Mouse (Mus musculus): ENCODE measurements around the gene Rsu1. TPM values are rescaled to one million over a fixed set of nuclear protein-coding genes. Genes with fewer than 3 reads are reported as not detected.

Gene Rsu1
- polyA plus RNA-seq (2014; fragmentation: Nextera tagmentation; extraction: Ambion mirVana) = 63.1 and 64.4 TPM in 2 replicates

- peaks cover 5% of the 10 kb centered on the region for H3K4me1 ChIP-seq (replicated peaks; ENCODE audit: control insufficient read depth, insufficient read depth, low read length)
- 1% methylated on average over 37 of the region's 37 CpGs for WGBS
- peak within 1 kb of the TSS; percentile 69 for H3K9ac ChIP-seq (ENCODE audit: low read length)
- peak; percentile 99 for ATAC-seq (replicated peaks; ENCODE audit: low FRiP score)
- H3K27ac ChIP-seq (ENCODE audit: low read depth, low read length) = no peak within 1 kb of the TSS
- H3K27me3 ChIP-seq (ENCODE audit: control insufficient read depth, insufficient read depth, low read length) = no peaks in the 10 kb centered on the region
- H3K4me2 ChIP-seq (ENCODE audit: low read depth, low read length, severe bottlenecking) = peak within 1 kb of the TSS; percentile 77
- DNase-seq (ENCODE audit: low spot score) = peak; percentile 94
- no peaks in the 10 kb centered on the region for H3K36me3 ChIP-seq (ENCODE audit: control insufficient read depth, insufficient read depth, low read length)
- peak within 1 kb of the TSS; percentile 57 for H3K4me3 ChIP-seq (ENCODE audit: low read depth, low read length)
- no peaks in the 10 kb centered on the region for H3K9me3 ChIP-seq (ENCODE audit: control insufficient read depth, low read length)
Measured at GRCm38 (mm10) chr2:13271165-13271957, at the start of gene Rsu1. Rsu1 (minus strand) TSS chr2:13271415.

GRCm38 (mm10) chr2:13303376-13303775 lies 32.2 kb upstream of the Rsu1 start:
- DNase-seq (ENCODE audit: low spot score) (no peak), ATAC-seq (replicated peaks; ENCODE audit: low FRiP score) (no peak)
- Histone ChIP-seq H3K36me3 (ENCODE audit: control insufficient read depth, insufficient read depth, low read length) (no peaks in the 10 kb centered on the region), H3K9ac (ENCODE audit: low read length) (no peak overlapping the region), H3K9me3 (ENCODE audit: control insufficient read depth, low read length) (no peaks in the 10 kb centered on the region), H3K4me3 (ENCODE audit: low read depth, low read length) (no peak overlapping the region), H3K4me1 (replicated peaks; ENCODE audit: control insufficient read depth, insufficient read depth, low read length) (no peaks in the 10 kb centered on the region), H3K27me3 (ENCODE audit: control insufficient read depth, insufficient read depth, low read length) (no peaks in the 10 kb centered on the region), H3K4me2 (ENCODE audit: low read depth, low read length, severe bottlenecking) (no peak overlapping the region), H3K27ac (ENCODE audit: low read depth, low read length) (no peak overlapping the region)
- WGBS = 75% methylated on average over 3 of the region's 3 CpGs

- H3K36me3 ChIP-seq (ENCODE audit: control insufficient read depth, insufficient read depth, low read length) = no peaks in the 10 kb centered on the region
- H3K27me3 ChIP-seq (ENCODE audit: control insufficient read depth, insufficient read depth, low read length) = no peaks in the 10 kb centered on the region
- H3K27ac ChIP-seq (ENCODE audit: low read depth, low read length) = no peak overlapping the region
- no peaks in the 10 kb centered on the region for H3K4me1 ChIP-seq (replicated peaks; ENCODE audit: control insufficient read depth, insufficient read depth, low read length)
- no peak overlapping the region for H3K4me2 ChIP-seq (ENCODE audit: low read depth, low read length, severe bottlenecking)
- no peaks in the 10 kb centered on the region for H3K9me3 ChIP-seq (ENCODE audit: control insufficient read depth, low read length)
- DNase-seq (ENCODE audit: low spot score) = no peak
- no peak overlapping the region for H3K4me3 ChIP-seq (ENCODE audit: low read depth, low read length)
- ATAC-seq (replicated peaks; ENCODE audit: low FRiP score) = peak; percentile 91
- H3K9ac ChIP-seq (ENCODE audit: low read length) = no peak overlapping the region
- WGBS = 40% methylated on average over 3 of the region's 3 CpGs
Measured at GRCm38 (mm10) chr2:13299031-13299430, 27.8 kb upstream of the Rsu1 start.

- Histone ChIP-seq H3K9me3 (ENCODE audit: control insufficient read depth, low read length) (no peaks in the 10 kb centered on the region), H3K4me2 (ENCODE audit: low read depth, low read length, severe bottlenecking) (no peak overlapping the region), H3K9ac (ENCODE audit: low read length) (no peak overlapping the region), H3K27ac (ENCODE audit: low read depth, low read length) (no peak overlapping the region), H3K27me3 (ENCODE audit: control insufficient read depth, insufficient read depth, low read length) (no peaks in the 10 kb centered on the region), H3K4me3 (ENCODE audit: low read depth, low read length) (no peak overlapping the region), H3K4me1 (replicated peaks; ENCODE audit: control insufficient read depth, insufficient read depth, low read length) (no peaks in the 10 kb centered on the region), H3K36me3 (ENCODE audit: control insufficient read depth, insufficient read depth, low read length) (no peaks in the 10 kb centered on the region)
- 74% methylated on average over 5 of the region's 5 CpGs for WGBS
- DNase-seq (ENCODE audit: low spot score) (no peak), ATAC-seq (replicated peaks; ENCODE audit: low FRiP score) (no peak)
Measured at GRCm38 (mm10) chr2:13297733-13298132, 26.5 kb upstream of the Rsu1 start.

GRCm38 (mm10) chr2:13290661-13291060 lies 19.4 kb upstream of the Rsu1 start:
- H3K36me3 ChIP-seq (ENCODE audit: control insufficient read depth, insufficient read depth, low read length) = no peaks in the 10 kb centered on the region
- no peaks in the 10 kb centered on the region for H3K4me1 ChIP-seq (replicated peaks; ENCODE audit: control insufficient read depth, insufficient read depth, low read length)
- 7% methylated on average over 1 of the region's 1 CpGs for WGBS
- no peak overlapping the region for H3K4me3 ChIP-seq (ENCODE audit: low read depth, low read length)
- H3K27ac ChIP-seq (ENCODE audit: low read depth, low read length) = no peak overlapping the region
- H3K9me3 ChIP-seq (ENCODE audit: control insufficient read depth, low read length) = no peaks in the 10 kb centered on the region
- peak; percentile 69 for ATAC-seq (replicated peaks; ENCODE audit: low FRiP score)
- no peak overlapping the region for H3K4me2 ChIP-seq (ENCODE audit: low read depth, low read length, severe bottlenecking)
- no peaks in the 10 kb centered on the region for H3K27me3 ChIP-seq (ENCODE audit: control insufficient read depth, insufficient read depth, low read length)
- H3K9ac ChIP-seq (ENCODE audit: low read length) = no peak overlapping the region
- no peak for DNase-seq (ENCODE audit: low spot score)

GRCm38 (mm10) chr2:13290070-13290469 lies 18.9 kb upstream of the Rsu1 start:
- no peaks in the 10 kb centered on the region for H3K27me3 ChIP-seq (ENCODE audit: control insufficient read depth, insufficient read depth, low read length)
- H3K4me3 ChIP-seq (ENCODE audit: low read depth, low read length) = no peak overlapping the region
- H3K9ac ChIP-seq (ENCODE audit: low read length) = no peak overlapping the region
- DNase-seq (ENCODE audit: low spot score) = no peak
- no peak overlapping the region for H3K27ac ChIP-seq (ENCODE audit: low read depth, low read length)
- no peak overlapping the region for H3K4me2 ChIP-seq (ENCODE audit: low read depth, low read length, severe bottlenecking)
- ATAC-seq (replicated peaks; ENCODE audit: low FRiP score) = 0 out of 2 replicates have a peak, but pooled peaks have one; percentile 23
- WGBS = 85% methylated on average over 3 of the region's 3 CpGs
- no peaks in the 10 kb centered on the region for H3K4me1 ChIP-seq (replicated peaks; ENCODE audit: control insufficient read depth, insufficient read depth, low read length)
- H3K9me3 ChIP-seq (ENCODE audit: control insufficient read depth, low read length) = no peaks in the 10 kb centered on the region
- H3K36me3 ChIP-seq (ENCODE audit: control insufficient read depth, insufficient read depth, low read length) = no peaks in the 10 kb centered on the region

GRCm38 (mm10) chr2:13278114-13278862 lies 7.1 kb upstream of the Rsu1 start:
- Histone ChIP-seq H3K27me3 (ENCODE audit: control insufficient read depth, insufficient read depth, low read length) (no peaks in the 10 kb centered on the region), H3K9ac (ENCODE audit: low read length) (no peak overlapping the region), H3K4me3 (ENCODE audit: low read depth, low read length) (no peak overlapping the region), H3K4me1 (replicated peaks; ENCODE audit: control insufficient read depth, insufficient read depth, low read length) (no peaks in the 10 kb centered on the region), H3K9me3 (ENCODE audit: control insufficient read depth, low read length) (no peaks in the 10 kb centered on the region), H3K27ac (ENCODE audit: low read depth, low read length) (no peak overlapping the region), H3K4me2 (ENCODE audit: low read depth, low read length, severe bottlenecking) (no peak overlapping the region), H3K36me3 (ENCODE audit: control insufficient read depth, insufficient read depth, low read length) (no peaks in the 10 kb centered on the region)
- 60% methylated on average over 10 of the region's 10 CpGs for WGBS
- DNase-seq (ENCODE audit: low spot score) (no peak), ATAC-seq (replicated peaks; ENCODE audit: low FRiP score) (peak; percentile 57)

- Histone ChIP-seq H3K4me3 (ENCODE audit: low read depth, low read length) (no peak overlapping the region), H3K9me3 (ENCODE audit: control insufficient read depth, low read length) (no peaks in the 10 kb centered on the region), H3K36me3 (ENCODE audit: control insufficient read depth, insufficient read depth, low read length) (no peaks in the 10 kb centered on the region), H3K4me1 (replicated peaks; ENCODE audit: control insufficient read depth, insufficient read depth, low read length) (no peaks in the 10 kb centered on the region; the same call in 1 of the 2 replicates), H3K4me2 (ENCODE audit: low read depth, low read length, severe bottlenecking) (no peak overlapping the region), H3K27ac (ENCODE audit: low read depth, low read length) (no peak overlapping the region), H3K9ac (ENCODE audit: low read length) (no peak overlapping the region), H3K27me3 (ENCODE audit: control insufficient read depth, insufficient read depth, low read length) (no peaks in the 10 kb centered on the region)
- DNase-seq (ENCODE audit: low spot score) (peak; percentile 64), ATAC-seq (replicated peaks; ENCODE audit: low FRiP score) (no peak)
- WGBS = 59% methylated on average over 7 of the region's 7 CpGs
Measured at GRCm38 (mm10) chr2:13275874-13276273, 4.7 kb upstream of the Rsu1 start.

Measured in forebrain, embryonic 11.5 days (tissue).